Mouse (Mus musculus): Measurements from ENCODE around the gene Ccnb1. TPM values are rescaled to one million over a fixed set of nuclear protein-coding genes. Genes with fewer than 3 reads are reported as not detected.
"Not testable (repeated sequence)": the region's sequence is repeated elsewhere in the genome, so short reads cannot be mapped to it uniquely, and the experiment has no call there.

The Ccnb1 gene
- polyA plus RNA-seq, 1 experiment from 2014 or later = 322 TPM

DNA sequence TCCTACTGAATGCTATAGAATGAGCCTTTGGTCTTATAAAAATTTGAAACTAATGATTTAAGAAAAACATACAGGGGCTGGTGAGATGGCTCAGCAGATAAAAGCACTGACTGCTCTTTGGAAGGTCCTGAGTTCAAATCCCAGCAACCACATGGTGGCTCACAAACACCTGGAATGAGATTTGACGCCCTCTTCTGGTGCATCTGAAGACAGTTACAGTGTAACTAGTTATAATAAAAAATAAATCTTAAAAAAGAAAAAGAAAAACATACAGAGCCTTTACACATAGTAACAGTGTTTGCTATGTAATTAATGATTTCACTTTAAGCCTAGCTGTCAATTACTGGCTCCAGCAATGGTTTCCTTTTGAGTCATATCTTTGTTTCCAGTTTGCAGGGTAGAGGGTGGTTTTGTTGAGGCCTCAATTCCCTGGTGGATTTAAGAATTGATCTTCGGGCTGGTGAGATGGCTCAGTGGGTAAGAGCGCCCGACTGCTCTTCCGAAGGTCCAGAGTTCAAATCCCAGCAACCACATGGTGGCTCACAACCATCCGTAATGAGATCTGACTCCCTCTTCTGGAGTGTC, 54.8 kb downstream of the Ccnb1 start:
- not testable (repeated sequence) for H3K4me3 ChIP-seq (ENCODE audit: low read depth, low read length)

DNA sequence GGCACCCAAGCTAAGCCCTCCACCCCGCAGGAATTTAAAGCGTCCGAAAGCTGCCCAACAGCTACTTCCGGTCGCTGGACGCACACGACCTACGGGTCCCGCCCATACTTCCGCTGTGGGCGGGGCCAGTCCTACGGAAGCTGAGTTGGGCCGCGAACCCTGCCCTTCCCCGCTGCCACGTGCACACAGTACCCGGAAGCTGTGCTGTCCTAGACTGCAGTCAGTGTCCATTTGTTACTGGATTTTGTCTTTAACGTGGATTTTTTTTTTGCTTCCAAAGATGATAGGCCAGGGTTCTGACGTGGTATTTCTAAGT, 55.6 kb downstream of the Ccnb1 start, which contains the start of gene Cdk7:
Gene Cdk7 (minus strand): TSS at position 79 of the 316 bp plus-strand sequence.
- Histone ChIP-seq H3K27ac (ENCODE audit: low read depth, low read length) (peak within 1 kb of the TSS; percentile 76), H3K27me3 (ENCODE audit: control insufficient read depth, insufficient read depth, low read length) (no peaks in the 10 kb centered on the region), H3K9me3 (ENCODE audit: control insufficient read depth, low read length) (no peaks in the 10 kb centered on the region), H3K4me1 (replicated peaks; ENCODE audit: control insufficient read depth, insufficient read depth, low read length) (no peaks in the 10 kb centered on the region), H3K36me3 (ENCODE audit: control insufficient read depth, insufficient read depth, low read length) (peaks cover 2% of the 10 kb centered on the region; the same call in 1 of the 2 replicates), H3K4me2 (replicated peaks; ENCODE audit: low read depth, low read length) (peak within 1 kb of the TSS; percentile 57), H3K9ac (ENCODE audit: low read depth, low read length) (peak within 1 kb of the TSS; percentile 69), H3K4me3 (ENCODE audit: low read depth, low read length) (peak within 1 kb of the TSS; percentile 57)
- ATAC-seq (ENCODE audit: low FRiP score) (peak; percentile 100), DNase-seq (ENCODE audit: low spot score) (peak; percentile 98)
- 0% methylated on average over 19 of the region's 19 CpGs for WGBS

More for the DNA sequence above, 54.8 kb downstream of the Ccnb1 start:
- not testable (repeated sequence) for H3K9ac ChIP-seq (ENCODE audit: low read depth, low read length); H3K27ac ChIP-seq (ENCODE audit: low read depth, low read length); H3K4me1 ChIP-seq (replicated peaks; ENCODE audit: control insufficient read depth, insufficient read depth, low read length); H3K36me3 ChIP-seq (ENCODE audit: control insufficient read depth, insufficient read depth, low read length); H3K27me3 ChIP-seq (ENCODE audit: control insufficient read depth, insufficient read depth, low read length); DNase-seq (ENCODE audit: low spot score); ATAC-seq (ENCODE audit: low FRiP score); H3K9me3 ChIP-seq (ENCODE audit: control insufficient read depth, low read length); H3K4me2 ChIP-seq (replicated peaks; ENCODE audit: low read depth, low read length)
- WGBS = 94% methylated on average over 5 of the region's 6 CpGs

DNA sequence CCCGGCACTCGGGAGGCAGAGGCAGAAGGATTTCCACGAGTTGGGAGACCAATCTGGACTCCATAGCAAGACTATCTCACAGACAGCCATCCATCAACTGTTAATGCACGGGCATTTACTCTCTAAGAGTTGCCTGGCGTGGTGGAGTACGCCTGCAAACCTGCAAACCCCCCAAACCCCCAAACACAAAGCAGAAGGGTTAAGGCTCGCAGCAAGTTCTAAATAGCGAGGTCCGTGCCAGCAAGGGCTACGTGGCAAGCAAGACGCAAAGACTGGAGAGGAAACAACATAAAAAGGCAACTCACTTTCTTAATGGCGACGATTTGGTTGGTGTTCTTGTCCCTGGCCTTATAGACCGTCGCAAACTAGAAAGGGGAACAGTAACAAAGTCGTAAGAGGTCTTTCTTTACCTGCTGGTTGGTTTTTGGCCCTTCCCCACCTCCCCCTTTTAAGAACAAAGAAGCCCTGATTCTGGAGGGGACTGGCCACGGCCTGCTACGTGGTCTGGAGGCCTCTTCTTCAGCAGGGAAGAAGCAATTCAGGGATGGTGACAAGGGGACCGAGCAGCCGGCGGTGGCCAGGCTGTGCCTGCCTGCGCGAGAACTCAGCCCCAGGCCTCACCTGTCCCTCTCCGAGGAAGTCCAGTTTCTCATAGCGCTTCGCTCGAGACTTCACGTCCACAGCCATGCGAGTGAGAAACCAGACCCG, 56.1 kb downstream of the Ccnb1 start:
- Histone ChIP-seq H3K4me2 (replicated peaks; ENCODE audit: low read depth, low read length) (peak overlapping the region; percentile 57), H3K36me3 (ENCODE audit: control insufficient read depth, insufficient read depth, low read length) (peaks cover 2% of the 10 kb centered on the region; the same call in 1 of the 2 replicates), H3K27me3 (ENCODE audit: control insufficient read depth, insufficient read depth, low read length) (no peaks in the 10 kb centered on the region), H3K4me1 (replicated peaks; ENCODE audit: control insufficient read depth, insufficient read depth, low read length) (no peaks in the 10 kb centered on the region), H3K9ac (ENCODE audit: low read depth, low read length) (peak overlapping the region; percentile 69), H3K9me3 (ENCODE audit: control insufficient read depth, low read length) (no peaks in the 10 kb centered on the region), H3K4me3 (ENCODE audit: low read depth, low read length) (peak overlapping the region; percentile 57), H3K27ac (ENCODE audit: low read depth, low read length) (peak overlapping the region; percentile 76)
- no peak for DNase-seq (ENCODE audit: low spot score)
- WGBS = 2% methylated on average over 30 of the region's 30 CpGs
- peak; percentile 92 for ATAC-seq (ENCODE audit: low FRiP score)

Other genes with a start within 250 kb of the Ccnb1 start
- 5.8 TPM in 2 replicates for gene Ocln, start 233.9 kb downstream of the Ccnb1 start, polyA plus RNA-seq (2014; fragmentation: Nextera tagmentation; extraction: Ambion mirVana)
- 2.8 and 3.1 TPM in 2 replicates for gene Marveld2, start 169.6 kb downstream of the Ccnb1 start, polyA plus RNA-seq (2014; fragmentation: Nextera tagmentation; extraction: Ambion mirVana)
- 315 and 356 TPM in 2 replicates for gene Ak6, start 135.6 kb downstream of the Ccnb1 start, polyA plus RNA-seq (2014; fragmentation: Nextera tagmentation; extraction: Ambion mirVana)
- gene Rad17, start 135.5 kb downstream of the Ccnb1 start, polyA plus RNA-seq (2014; fragmentation: Nextera tagmentation; extraction: Ambion mirVana) = 27.6 and 29.9 TPM in 2 replicates
- 22.4 and 22.6 TPM in 2 replicates for gene Taf9, start 135.0 kb downstream of the Ccnb1 start, polyA plus RNA-seq (2014; fragmentation: Nextera tagmentation; extraction: Ambion mirVana)
- gene Ccdc125, start 116.9 kb downstream of the Ccnb1 start, polyA plus RNA-seq (2014; fragmentation: Nextera tagmentation; extraction: Ambion mirVana) = 2.6 and 2.7 TPM in 2 replicates
- 78.0 TPM in 2 replicates for gene Cdk7, start 55.6 kb downstream of the Ccnb1 start, polyA plus RNA-seq (2014; fragmentation: Nextera tagmentation; extraction: Ambion mirVana)
- 135 and 139 TPM in 2 replicates for gene Mrps36, start 41.9 kb downstream of the Ccnb1 start, polyA plus RNA-seq (2014; fragmentation: Nextera tagmentation; extraction: Ambion mirVana)
- 46.6 and 48.0 TPM in 2 replicates for gene Cenph, start 10.7 kb downstream of the Ccnb1 start, polyA plus RNA-seq (2014; fragmentation: Nextera tagmentation; extraction: Ambion mirVana)
- gene Slc30a5, start 46.9 kb upstream of the Ccnb1 start, polyA plus RNA-seq (2014; fragmentation: Nextera tagmentation; extraction: Ambion mirVana) = 46.0 and 51.3 TPM in 2 replicates